Mouse (Mus musculus): ENCODE measurements around the gene Xrcc6.

DNA sequence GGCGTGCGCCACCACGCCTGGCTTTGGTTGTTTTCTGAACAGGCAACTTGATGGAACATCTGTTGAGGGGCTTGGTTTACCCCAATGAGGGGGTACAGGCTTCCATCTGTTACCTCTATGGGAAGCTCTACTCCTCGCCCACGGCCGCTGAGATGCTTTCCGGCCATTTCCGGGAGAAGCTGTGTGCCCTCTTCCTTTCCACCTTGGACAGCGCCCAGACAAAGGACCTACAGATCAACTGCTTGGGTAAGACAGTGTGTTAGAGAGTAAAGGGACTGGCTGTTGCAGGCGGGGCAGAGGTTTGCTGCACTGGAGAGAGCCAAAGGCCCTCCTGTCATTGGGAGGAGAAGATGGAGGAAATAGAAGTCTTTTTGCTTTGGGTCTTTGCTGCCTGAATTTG is 92.2 kb downstream of the Xrcc6 start:
- TF ChIP-seq POLR2AphosphoS5 (IDR thresholded peaks at IDR 0.05; ENCODE audit: insufficient replicate concordance, low read depth, low read length) = no peak
- no peak for TF ChIP-seq CTCF (IDR thresholded peaks at IDR 0.05; ENCODE audit: low read depth, low read length)
- TF ChIP-seq GATA1 (IDR thresholded peaks at IDR 0.05; ENCODE audit: borderline replicate concordance, low read length) = no peak
